Mouse (Mus musculus) hindbrain, embryonic 11.5 days (tissue): Measurements from ENCODE around the gene Bcl2l10. TPM values are rescaled to one million over a fixed set of nuclear protein-coding genes. Genes with fewer than 3 reads are reported as not detected.
"Not testable (repeated sequence)": the region's sequence is repeated elsewhere in the genome, so short reads cannot be mapped to it uniquely, and the experiment has no call there.

Source experiments
- ATAC-seq: fragments of 200-750 bp; cut with Nextera tagmentation; 2 replicates; pipeline ENCODE4 v1.8.0; 2017; ENCODE audit warnings: mild to moderate bottlenecking, moderate TSS enrichment, moderate library complexity; ENCODE audit not compliant: low FRiP score
- DNase-seq: peaks from one replicate; pipeline ENCODE4 v3.0.0-alpha.2; 2015; ENCODE audit warnings: low spot score
- H3K27ac ChIP-seq: fragments of 300-500 bp; sonication (generic); 2 replicates; pipeline ENCODE4 v1.5.1; 2014; ENCODE audit warnings: mild to moderate bottlenecking, low read depth, low read length
- H3K27me3 ChIP-seq: fragments of 300-500 bp; sonication (generic); 2 replicates; pipeline ENCODE4 v1.6.1; 2014; ENCODE audit warnings: mild to moderate bottlenecking, low read length, moderate library complexity, mixed read lengths; ENCODE audit not compliant: control insufficient read depth, insufficient read depth
- H3K36me3 ChIP-seq: fragments of 300-500 bp; sonication (generic); 2 replicates; pipeline ENCODE4 v1.6.1; 2014; ENCODE audit warnings: mild to moderate bottlenecking, low read length, moderate library complexity, mixed read lengths; ENCODE audit not compliant: control insufficient read depth, insufficient read depth
- H3K4me1 ChIP-seq: fragments of 300-500 bp; sonication (generic); replicated peaks from 2 replicates; pipeline ENCODE4 v1.6.1; 2014; ENCODE audit warnings: low read length, mixed read lengths; ENCODE audit not compliant: control insufficient read depth, insufficient read depth
- H3K4me2 ChIP-seq: fragments of 300-500 bp; sonication (generic); replicated peaks from 2 replicates; pipeline ENCODE4 v1.6.1; 2014; ENCODE audit warnings: mild to moderate bottlenecking, low read depth, low read length
- H3K4me3 ChIP-seq: fragments of 300-500 bp; sonication (generic); 2 replicates; pipeline ENCODE4 v1.5.1; 2014; ENCODE audit warnings: low read depth, low read length
- H3K9ac ChIP-seq: fragments of 300-500 bp; sonication (generic); 2 replicates; pipeline ENCODE4 v1.6.1; 2014; ENCODE audit warnings: low read depth, low read length
- H3K9me3 ChIP-seq: fragments of 300-500 bp; sonication (generic); 2 replicates; pipeline ENCODE4 v1.6.1; 2016; ENCODE audit warnings: low read length; ENCODE audit not compliant: control insufficient read depth
- whole genome bisulfite sequencing: fragments of 180-500 bp; shearing (Covaris S2); extraction: QIAGEN DNeasy Blood & Tissue Kit; methylation state at CpG from one replicate; pipeline ENCODE4 v1.1.7; 2014; 5-methylcytosine and 5-hydroxymethylcytosine counted together
- polyA plus RNA-seq: library from polyadenylated mRNA; unstranded; fragments of >200 nt; fragmentation: Nextera tagmentation; extraction: Ambion mirVana; gene quantifications from 2 replicates; pipeline ENCODE4 v1.2.1, GENCODE M21; 2014

The Bcl2l10 gene
- polyA plus RNA-seq, 1 experiment from 2014 or later, result not detected

DNA sequence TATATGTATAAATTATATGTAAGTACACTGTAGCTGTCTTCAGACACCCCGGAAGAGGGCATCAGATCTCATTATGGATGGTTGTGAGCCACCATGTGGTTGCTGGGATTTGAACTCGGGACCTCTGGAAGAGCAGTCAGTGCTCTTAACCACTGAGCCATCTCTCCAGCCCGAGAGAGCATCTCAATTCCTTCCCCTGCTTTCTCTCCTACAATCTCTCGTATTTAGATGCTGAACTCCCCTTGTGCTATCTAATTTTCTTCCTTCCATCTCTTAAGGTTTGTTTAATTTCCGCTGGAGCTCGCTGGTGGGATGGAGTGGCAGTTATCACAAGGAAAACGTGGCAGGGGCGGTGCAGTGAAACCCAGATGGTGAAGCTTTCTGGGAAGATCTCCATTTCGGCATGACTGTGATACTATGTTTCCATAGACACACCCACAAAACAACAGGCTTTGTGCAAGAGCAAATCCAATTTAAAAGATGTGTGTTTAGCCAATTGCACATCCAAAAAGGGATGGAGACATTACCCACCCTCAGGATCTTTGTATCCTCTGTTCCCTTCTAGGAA, 9.6 kb downstream of the Bcl2l10 start:
- no peaks in the 10 kb centered on the region for H3K4me1 ChIP-seq
- 82% methylated on average over 9 of the region's 9 CpGs for WGBS
- H3K4me3 ChIP-seq, result no peak overlapping the region
- ATAC-seq (no peak), DNase-seq (no peak)
- H3K9ac ChIP-seq, result no peak overlapping the region
- H3K27me3 ChIP-seq, result no peaks in the 10 kb centered on the region
- no peak overlapping the region for H3K27ac ChIP-seq
- no peaks in the 10 kb centered on the region for H3K9me3 ChIP-seq
- H3K4me2 ChIP-seq, result no peak overlapping the region
- H3K36me3 ChIP-seq, result no peaks in the 10 kb centered on the region

DNA sequence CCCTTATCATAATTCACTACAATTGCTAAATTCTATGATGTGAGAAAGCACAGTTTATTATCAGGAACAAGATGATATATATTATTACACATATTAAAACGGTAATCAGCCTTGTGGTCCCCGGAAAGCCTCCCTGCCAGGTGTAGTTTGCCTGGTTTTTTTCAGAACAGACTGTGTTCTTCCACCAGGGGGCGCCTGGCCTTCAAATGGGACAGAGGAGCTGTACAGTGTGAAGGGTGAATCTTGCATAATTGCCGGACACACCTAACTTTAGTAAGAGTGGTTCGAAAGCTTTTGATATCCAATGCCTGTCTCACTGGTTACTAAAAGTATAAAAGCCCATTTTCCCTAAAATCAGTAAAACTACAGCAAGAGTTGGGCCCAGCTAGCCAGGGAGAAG, 14.1 kb downstream of the Bcl2l10 start:
- no peaks in the 10 kb centered on the region for H3K9me3 ChIP-seq
- H3K27ac ChIP-seq, result no peak overlapping the region
- no peak overlapping the region for H3K9ac ChIP-seq
- no peaks in the 10 kb centered on the region for H3K27me3 ChIP-seq
- ATAC-seq (no peak), DNase-seq (peak; percentile 83)
- WGBS, result 49% methylated on average over 5 of the region's 5 CpGs
- H3K4me3 ChIP-seq, result no peak overlapping the region
- no peaks in the 10 kb centered on the region for H3K4me1 ChIP-seq
- H3K4me2 ChIP-seq, result no peak overlapping the region
- H3K36me3 ChIP-seq, result no peaks in the 10 kb centered on the region

DNA sequence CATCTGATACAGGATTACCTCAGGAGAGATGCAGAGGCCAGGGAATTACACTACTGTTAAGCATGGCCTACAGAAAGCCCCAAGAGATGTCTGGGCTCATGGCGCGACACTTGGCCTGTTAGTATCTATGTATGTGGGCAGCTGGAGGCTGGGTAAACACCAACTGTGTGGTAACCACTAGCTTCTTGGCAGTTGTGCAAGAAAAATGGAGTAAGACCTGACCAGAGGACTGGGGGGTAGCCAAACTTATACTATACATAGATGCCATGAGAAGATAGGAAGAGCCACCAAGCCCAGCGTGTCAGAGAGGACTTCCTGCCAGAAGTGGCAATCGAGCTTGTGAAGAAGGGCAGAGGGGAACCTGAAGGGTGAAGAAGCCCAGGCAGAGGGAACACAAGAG, 14.6 kb downstream of the Bcl2l10 start:
- Histone ChIP-seq H3K9me3 (no peaks in the 10 kb centered on the region), H3K4me2 (no peak overlapping the region), H3K4me1 (no peaks in the 10 kb centered on the region), H3K36me3 (no peaks in the 10 kb centered on the region), H3K4me3 (no peak overlapping the region), H3K27ac (no peak overlapping the region), H3K27me3 (no peaks in the 10 kb centered on the region), H3K9ac (no peak overlapping the region)
- 94% methylated on average over 4 of the region's 4 CpGs for WGBS
- ATAC-seq, result no peak
- DNase-seq, result no peak

DNA sequence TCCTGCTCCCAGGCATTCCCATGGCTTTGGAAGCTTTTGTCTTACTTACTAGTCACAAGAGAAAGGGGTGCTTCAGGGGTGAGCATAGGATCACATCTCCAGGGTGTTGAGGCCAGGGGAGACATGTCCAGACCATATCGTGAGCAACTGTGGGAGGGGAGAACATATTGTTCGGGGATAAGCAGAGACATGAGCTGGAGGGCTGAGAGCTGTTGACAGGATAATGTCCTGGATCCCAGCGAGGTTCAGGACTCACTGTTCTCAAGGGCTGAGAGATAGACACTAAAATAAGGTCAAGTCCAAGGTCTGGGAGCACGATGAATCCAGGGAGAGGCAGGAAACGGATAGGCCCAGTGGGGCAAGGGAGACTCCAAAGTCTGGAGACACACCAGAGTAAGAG, 15.4 kb downstream of the Bcl2l10 start:
- no peak for ATAC-seq
- Histone ChIP-seq H3K4me2 (no peak overlapping the region), H3K9ac (no peak overlapping the region), H3K4me3 (no peak overlapping the region), H3K36me3 (no peaks in the 10 kb centered on the region), H3K9me3 (no peaks in the 10 kb centered on the region), H3K27me3 (no peaks in the 10 kb centered on the region), H3K4me1 (no peaks in the 10 kb centered on the region), H3K27ac (no peak overlapping the region)
- 82% methylated on average over 5 of the region's 5 CpGs for WGBS
- DNase-seq, result no peak

DNA sequence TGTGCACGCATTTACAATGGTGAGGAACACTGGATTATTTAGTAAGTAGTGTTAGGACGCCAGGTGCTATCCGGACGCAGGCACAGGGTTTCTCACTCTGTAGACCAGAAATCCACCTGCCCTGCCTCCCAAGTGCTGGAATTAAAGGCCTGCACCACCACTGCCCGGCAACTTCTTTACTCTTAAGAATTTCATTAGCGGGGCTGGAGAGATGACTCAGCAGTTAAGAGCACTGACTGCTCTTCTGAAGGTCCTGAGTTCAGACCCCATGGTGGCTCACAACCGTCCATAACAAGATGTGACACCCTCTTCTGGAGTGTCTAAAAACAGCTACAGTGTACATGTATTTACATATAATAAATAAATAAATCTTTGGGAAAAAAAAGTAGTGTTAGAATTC, 16.1 kb downstream of the Bcl2l10 start:
- not testable (repeated sequence) for H3K4me3 ChIP-seq, H3K27me3 ChIP-seq, ATAC-seq, H3K4me2 ChIP-seq, H3K27ac ChIP-seq, H3K9me3 ChIP-seq, H3K4me1 ChIP-seq, H3K9ac ChIP-seq, DNase-seq, H3K36me3 ChIP-seq
- whole genome bisulfite sequencing, result 75% methylated on average over 7 of the region's 7 CpGs

DNA sequence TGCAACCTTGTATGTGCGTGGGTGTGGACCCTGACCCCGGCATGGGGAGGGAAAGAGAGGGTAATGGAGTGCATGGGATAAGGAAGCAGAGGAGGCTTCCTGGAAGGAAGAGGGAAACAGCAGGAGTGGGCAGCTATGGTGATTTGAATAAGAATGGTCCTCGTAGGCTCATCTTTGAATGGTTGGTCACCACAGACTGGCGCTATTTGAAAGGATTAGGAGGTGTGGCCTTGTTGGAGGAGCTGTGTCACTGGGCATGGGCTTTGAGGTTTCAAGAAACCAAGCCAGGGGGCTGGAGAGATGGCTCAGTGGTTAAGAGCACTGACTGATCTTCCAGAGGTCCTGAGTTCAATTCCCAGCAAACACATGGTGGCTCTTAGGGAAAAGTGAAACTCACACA, 17.6 kb downstream of the Bcl2l10 start:
- Histone ChIP-seq H3K36me3 (no peaks in the 10 kb centered on the region), H3K4me2 (no peak overlapping the region), H3K27ac (no peak overlapping the region), H3K4me3 (no peak overlapping the region), H3K4me1 (no peaks in the 10 kb centered on the region), H3K9ac (no peak overlapping the region), H3K27me3 (no peaks in the 10 kb centered on the region), H3K9me3 (no peaks in the 10 kb centered on the region)
- DNase-seq, result no peak
- WGBS, result 82% methylated on average over 4 of the region's 4 CpGs
- no peak for ATAC-seq

DNA sequence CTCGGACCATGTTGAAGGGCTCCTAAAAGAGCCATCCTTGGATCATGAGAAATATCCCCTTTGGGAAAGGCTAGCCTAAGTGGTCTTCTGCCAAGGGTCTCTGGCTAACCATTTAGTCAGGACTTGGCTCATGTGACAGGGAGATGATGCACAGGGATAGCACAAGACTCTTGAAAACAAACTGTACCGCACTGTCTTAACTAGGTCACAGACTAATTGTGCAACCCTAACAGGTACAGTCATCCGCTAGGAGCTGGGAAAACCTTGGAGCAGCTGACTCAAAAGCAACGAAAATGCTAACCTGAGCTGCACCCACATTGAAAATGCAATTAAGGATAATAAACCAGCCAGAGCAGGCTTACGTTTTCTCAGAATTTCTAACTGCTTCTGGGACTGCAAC, 18.6 kb downstream of the Bcl2l10 start:
- WGBS, result 79% methylated on average over 5 of the region's 5 CpGs
- no peak overlapping the region for H3K4me3 ChIP-seq
- H3K9ac ChIP-seq, result no peak overlapping the region
- no peaks in the 10 kb centered on the region for H3K27me3 ChIP-seq
- H3K9me3 ChIP-seq, result no peaks in the 10 kb centered on the region
- no peak overlapping the region for H3K27ac ChIP-seq
- no peak for ATAC-seq
- no peaks in the 10 kb centered on the region for H3K4me1 ChIP-seq
- no peaks in the 10 kb centered on the region for H3K36me3 ChIP-seq
- no peak for DNase-seq
- no peak overlapping the region for H3K4me2 ChIP-seq

DNA sequence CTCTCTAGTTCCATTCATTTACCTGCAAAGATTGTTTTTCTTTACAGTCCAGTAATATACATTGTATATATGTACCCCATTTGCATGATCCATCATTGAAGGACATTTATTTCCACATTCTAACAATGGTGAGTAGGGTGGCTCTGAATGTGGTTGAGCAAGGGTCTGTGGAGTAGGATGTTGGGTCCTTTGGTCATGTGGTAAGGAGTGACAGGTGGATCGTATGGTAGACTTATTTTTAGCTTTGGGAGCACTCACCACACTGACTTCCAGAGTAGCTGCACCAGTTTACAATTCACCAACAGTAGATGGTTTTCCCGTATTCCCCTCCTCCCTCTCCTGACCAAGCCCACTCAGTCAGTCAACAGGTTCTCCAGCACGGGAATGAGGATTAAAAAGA, 21.2 kb downstream of the Bcl2l10 start:
- H3K4me1 ChIP-seq, result no peaks in the 10 kb centered on the region
- H3K9ac ChIP-seq, result no peak overlapping the region
- DNase-seq, result no peak
- no peak overlapping the region for H3K4me2 ChIP-seq
- no peaks in the 10 kb centered on the region for H3K36me3 ChIP-seq
- no peaks in the 10 kb centered on the region for H3K27me3 ChIP-seq
- WGBS, result 79% methylated on average over 3 of the region's 3 CpGs
- no peak overlapping the region for H3K27ac ChIP-seq
- no peak for ATAC-seq
- no peaks in the 10 kb centered on the region for H3K9me3 ChIP-seq
- H3K4me3 ChIP-seq, result no peak overlapping the region

DNA sequence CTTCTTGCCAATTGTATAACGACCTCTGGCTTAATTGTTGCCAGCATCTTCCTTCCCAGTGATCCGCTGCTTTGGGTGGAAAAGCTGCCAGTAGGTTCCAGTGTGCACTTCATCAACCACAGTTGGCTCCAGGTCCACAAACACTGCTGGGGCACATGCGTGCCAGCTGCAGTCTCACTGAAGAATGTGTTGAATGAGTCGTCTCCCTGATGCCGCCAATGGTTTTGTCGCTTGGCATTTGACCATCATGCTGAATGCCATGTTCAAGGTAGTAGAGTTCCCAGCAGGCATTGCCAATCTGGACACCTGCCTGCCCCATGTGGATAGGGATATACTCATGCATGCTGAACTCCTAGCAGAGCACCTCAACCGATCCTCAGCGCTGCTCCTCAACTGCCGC, 28.0 kb downstream of the Bcl2l10 start:
- DNase-seq (no peak), ATAC-seq (no peak)
- no peak overlapping the region for H3K4me3 ChIP-seq
- no peaks in the 10 kb centered on the region for H3K4me1 ChIP-seq
- no peaks in the 10 kb centered on the region for H3K9me3 ChIP-seq
- H3K9ac ChIP-seq, result no peak overlapping the region
- no peak overlapping the region for H3K4me2 ChIP-seq
- H3K27me3 ChIP-seq, result no peaks in the 10 kb centered on the region
- 96% methylated on average over 9 of the region's 9 CpGs for WGBS
- H3K27ac ChIP-seq, result no peak overlapping the region
- H3K36me3 ChIP-seq, result no peaks in the 10 kb centered on the region
